Mouse (Mus musculus) liver, embryonic 13.5 days (tissue): ENCODE measurements at regions not wholly inside any gene's neighbourhood (a gene's known extent, or its start where the extent isn't known, plus 50 kb on each side); places are given as distances from the start of the nearest gene placed in this dataset.
"Not testable (repeated sequence)": the region's sequence is repeated elsewhere in the genome, so short reads cannot be mapped to it uniquely, and the experiment has no call there.

Experiments
- ATAC-seq: fragments of 200-750 bp; cut with Nextera tagmentation; 2 replicates; pipeline ENCODE4 v1.8.0; 2017; ENCODE audit warnings: low read depth, mild to moderate bottlenecking, moderate number of reproducible peaks, moderate library complexity
- DNase-seq: peaks from one replicate; pipeline ENCODE4 v3.0.0; 2022
- H3K27ac ChIP-seq: fragments of 300-500 bp; sonication (generic); 2 replicates; pipeline ENCODE4 v1.5.1; 2015; ENCODE audit warnings: moderate library complexity, mild to moderate bottlenecking, inconsistent platforms
- H3K27me3 ChIP-seq: fragments of 300-500 bp; sonication (generic); 2 replicates; pipeline ENCODE4 v1.6.1; 2015; ENCODE audit warnings: mild to moderate bottlenecking, inconsistent platforms
- H3K36me3 ChIP-seq: fragments of 300-500 bp; sonication (generic); 2 replicates; pipeline ENCODE4 v1.6.1; 2015; ENCODE audit warnings: mild to moderate bottlenecking, inconsistent platforms
- H3K4me1 ChIP-seq: fragments of 300-500 bp; sonication (generic); replicated peaks from 2 replicates; pipeline ENCODE4 v1.6.1; 2015; ENCODE audit warnings: inconsistent platforms
- H3K4me2 ChIP-seq: fragments of 300-500 bp; sonication (generic); 2 replicates; pipeline ENCODE4 v1.6.1; 2015; ENCODE audit warnings: inconsistent platforms, mild to moderate bottlenecking, moderate library complexity
- H3K4me3 ChIP-seq: fragments of 300-500 bp; sonication (generic); replicated peaks from 2 replicates; pipeline ENCODE4 v1.5.1; 2015; ENCODE audit warnings: mild to moderate bottlenecking, inconsistent platforms
- H3K9ac ChIP-seq: fragments of 300-500 bp; sonication (generic); 2 replicates; pipeline ENCODE4 v1.6.1; 2015; ENCODE audit warnings: mild to moderate bottlenecking, inconsistent platforms
- H3K9me3 ChIP-seq: fragments of 300-500 bp; sonication (generic); replicated peaks from 2 replicates; pipeline ENCODE4 v1.6.1; 2016; ENCODE audit warnings: inconsistent platforms
- WGBS: fragments of 180-500 bp; shearing (Covaris S2); methylation state at CpG from one replicate; pipeline ENCODE4 v1.1.7; 2015; ENCODE audit not compliant: insufficient replicate concordance; 5-methylcytosine and 5-hydroxymethylcytosine counted together

DNA sequence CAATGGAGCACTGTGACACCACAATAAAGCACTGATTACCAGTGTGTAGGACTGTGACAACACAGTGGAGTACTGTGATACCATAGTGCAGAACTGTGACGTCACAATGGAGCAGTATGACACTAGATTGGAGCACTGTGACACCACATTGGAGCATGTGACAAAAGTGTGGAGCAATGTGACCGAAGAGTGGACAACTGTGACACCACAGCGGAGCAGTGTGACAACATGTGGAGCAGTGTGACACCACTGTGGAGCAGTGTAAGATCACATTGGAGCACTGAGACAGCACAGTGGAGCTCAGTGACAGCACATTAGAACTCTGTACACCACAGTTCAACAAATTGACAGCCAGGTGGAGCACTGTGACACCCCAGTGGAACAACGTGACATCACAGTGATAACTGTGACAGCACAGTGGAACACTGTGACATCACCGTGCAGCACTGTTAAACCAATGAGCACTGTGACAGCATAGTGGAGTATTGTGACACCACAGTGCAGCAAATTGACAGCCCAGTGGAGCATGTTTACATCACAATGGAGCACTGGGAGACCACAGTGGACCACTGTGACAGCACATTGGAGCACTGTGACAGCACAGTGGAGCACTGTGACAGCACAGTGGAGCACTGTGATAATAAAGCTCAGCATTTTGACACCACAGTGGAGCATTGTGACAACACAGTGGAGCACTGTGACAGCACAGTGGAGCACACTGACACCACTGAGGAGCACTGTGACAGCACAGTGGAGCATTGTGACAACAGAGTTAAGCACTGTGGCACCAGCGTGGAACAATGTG, 85.8 kb upstream of the Vmn1r2 start:
- DNase-seq (no peak), ATAC-seq (peak; percentile 18)
- Histone ChIP-seq H3K9ac (no peak overlapping the region), H3K4me1 (no peaks in the 10 kb centered on the region), H3K9me3 (peaks cover 49% of the 10 kb centered on the region), H3K27ac (no peak overlapping the region), H3K4me2 (no peak overlapping the region), H3K36me3 (no peaks in the 10 kb centered on the region), H3K27me3 (no peaks in the 10 kb centered on the region), H3K4me3 (no peak overlapping the region)
- 39% methylated on average over 6 of the region's 6 CpGs for WGBS

DNA sequence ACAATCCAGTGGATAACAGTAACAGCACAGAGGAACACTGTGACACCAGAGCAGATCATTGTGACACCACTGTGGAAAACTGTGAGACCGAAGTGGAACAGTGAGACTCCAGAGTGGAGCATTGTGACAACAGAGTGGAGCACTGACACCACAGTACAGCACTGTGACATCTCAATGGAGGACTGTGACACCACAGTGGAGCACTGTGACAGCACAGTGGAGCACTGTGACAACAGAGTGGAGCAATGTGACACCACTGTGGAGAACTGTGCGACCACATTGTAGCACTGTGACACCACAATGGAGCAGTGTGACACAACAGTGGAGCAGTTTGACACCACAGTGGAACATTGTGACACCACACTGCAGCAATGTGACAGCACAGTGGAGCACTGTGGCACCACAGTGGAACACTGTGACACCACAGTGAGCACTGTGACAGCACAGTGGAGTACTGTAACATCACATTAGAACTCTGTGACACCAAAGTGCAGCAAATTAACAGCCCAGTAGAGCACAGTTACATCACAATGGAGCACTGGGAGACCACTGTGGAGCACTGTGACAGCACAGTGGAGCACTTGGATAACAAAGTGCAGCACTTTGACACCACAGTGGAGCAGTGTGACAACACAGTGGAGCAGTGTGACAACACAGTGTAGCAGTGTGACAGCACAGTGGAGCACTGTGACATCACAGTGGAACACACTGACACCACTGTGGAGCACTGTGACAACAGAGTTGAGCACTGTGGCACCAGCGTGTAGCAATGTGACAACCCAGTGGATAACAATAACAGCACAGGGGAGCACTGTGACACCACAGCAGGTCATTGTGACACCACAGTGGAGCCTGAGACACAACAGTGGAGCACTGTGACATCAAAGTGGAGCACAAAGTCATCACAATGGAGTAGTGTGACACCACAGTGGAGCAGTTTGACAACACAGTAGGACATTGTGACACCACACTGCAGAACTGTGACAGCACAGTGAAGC, 84.9 kb upstream of the Vmn1r2 start:
- 0 out of 2 replicates have a peak, but pooled peaks have one; percentile 3 for ATAC-seq
- Histone ChIP-seq H3K27ac (no peak overlapping the region), H3K4me1 (no peaks in the 10 kb centered on the region), H3K4me2 (no peak overlapping the region), H3K4me3 (no peak overlapping the region), H3K36me3 (no peaks in the 10 kb centered on the region), H3K9ac (no peak overlapping the region), H3K27me3 (no peaks in the 10 kb centered on the region), H3K9me3 (peaks cover 49% of the 10 kb centered on the region)
- 55% methylated on average over 3 of the region's 3 CpGs for WGBS
- no peak for DNase-seq

DNA sequence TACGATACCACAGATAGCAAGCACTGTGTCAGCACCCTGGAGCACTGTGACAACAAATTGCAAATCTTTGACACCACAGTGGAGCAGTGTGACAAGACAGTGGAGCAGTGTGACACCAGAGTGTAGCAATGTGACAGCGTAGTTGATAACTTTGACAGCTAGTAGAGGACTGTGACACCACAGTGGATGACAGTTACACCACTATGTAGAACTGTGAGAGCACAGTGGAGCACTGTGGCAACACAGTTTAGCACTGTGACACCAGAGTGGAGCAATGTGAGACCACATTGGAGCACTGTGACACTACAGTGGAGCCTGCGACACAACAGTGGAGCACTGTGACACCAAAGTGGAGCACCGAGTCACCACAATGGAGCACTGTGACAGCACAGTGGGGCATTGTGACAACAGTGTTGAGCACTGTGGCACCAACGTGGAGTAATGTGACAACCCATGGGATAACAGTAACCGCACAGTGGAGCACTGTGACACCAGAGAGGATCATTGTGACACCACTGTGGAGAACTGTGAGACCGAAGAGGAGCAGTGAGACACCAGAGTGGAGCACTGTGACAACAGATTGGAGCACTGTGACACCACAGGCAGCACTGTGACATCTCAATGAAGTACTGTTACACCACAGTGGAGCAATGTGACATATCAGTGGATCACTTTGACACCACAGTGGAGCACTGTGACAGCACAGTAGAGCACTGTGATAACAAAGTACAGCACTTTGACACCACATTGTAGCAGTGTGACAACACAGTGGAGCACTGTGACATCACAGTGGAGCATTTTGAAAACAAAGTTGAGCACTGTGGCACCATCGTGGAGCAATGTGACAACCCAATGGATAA, 83.7 kb upstream of the Vmn1r2 start:
- Histone ChIP-seq H3K9ac (no peak overlapping the region), H3K4me2 (no peak overlapping the region), H3K36me3 (no peaks in the 10 kb centered on the region), H3K9me3 (peaks cover 55% of the 10 kb centered on the region), H3K27me3 (no peaks in the 10 kb centered on the region), H3K4me3 (no peak overlapping the region), H3K4me1 (no peaks in the 10 kb centered on the region), H3K27ac (no peak overlapping the region)
- DNase-seq = no peak
- peak; percentile 28 for ATAC-seq
- WGBS = 38% methylated on average over 8 of the region's 8 CpGs

DNA sequence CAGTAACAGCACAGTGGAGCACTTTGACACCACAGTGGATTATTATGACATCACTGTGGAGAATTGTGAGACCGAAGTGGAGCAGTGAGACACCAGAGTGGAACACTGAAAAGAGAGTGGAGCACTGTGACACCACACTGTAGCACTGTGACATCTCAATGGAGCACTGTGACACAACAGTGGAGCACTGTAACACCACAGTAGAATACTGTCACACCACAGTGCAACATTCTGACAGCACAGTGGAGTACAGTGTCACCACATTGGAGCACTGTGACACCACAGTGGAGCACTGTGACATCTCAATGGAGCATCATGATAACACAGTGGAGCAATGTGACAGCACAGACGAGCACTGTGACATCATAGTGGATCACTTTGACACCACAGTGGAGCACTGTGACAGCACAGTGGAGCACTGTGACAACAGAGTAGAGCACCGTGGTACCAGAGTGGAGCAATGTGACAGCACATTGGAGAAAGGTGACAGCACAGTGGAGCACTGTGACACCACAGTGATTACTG, 83.0 kb upstream of the Vmn1r2 start:
- WGBS = 46% methylated on average over 3 of the region's 3 CpGs
- Histone ChIP-seq H3K27me3 (no peaks in the 10 kb centered on the region), H3K4me1 (no peaks in the 10 kb centered on the region), H3K9me3 (peaks cover 55% of the 10 kb centered on the region), H3K4me3 (no peak overlapping the region), H3K9ac (no peak overlapping the region), H3K36me3 (no peaks in the 10 kb centered on the region), H3K4me2 (no peak overlapping the region), H3K27ac (no peak overlapping the region)
- ATAC-seq (0 out of 2 replicates have a peak, but pooled peaks have one; percentile 6), DNase-seq (no peak)

DNA sequence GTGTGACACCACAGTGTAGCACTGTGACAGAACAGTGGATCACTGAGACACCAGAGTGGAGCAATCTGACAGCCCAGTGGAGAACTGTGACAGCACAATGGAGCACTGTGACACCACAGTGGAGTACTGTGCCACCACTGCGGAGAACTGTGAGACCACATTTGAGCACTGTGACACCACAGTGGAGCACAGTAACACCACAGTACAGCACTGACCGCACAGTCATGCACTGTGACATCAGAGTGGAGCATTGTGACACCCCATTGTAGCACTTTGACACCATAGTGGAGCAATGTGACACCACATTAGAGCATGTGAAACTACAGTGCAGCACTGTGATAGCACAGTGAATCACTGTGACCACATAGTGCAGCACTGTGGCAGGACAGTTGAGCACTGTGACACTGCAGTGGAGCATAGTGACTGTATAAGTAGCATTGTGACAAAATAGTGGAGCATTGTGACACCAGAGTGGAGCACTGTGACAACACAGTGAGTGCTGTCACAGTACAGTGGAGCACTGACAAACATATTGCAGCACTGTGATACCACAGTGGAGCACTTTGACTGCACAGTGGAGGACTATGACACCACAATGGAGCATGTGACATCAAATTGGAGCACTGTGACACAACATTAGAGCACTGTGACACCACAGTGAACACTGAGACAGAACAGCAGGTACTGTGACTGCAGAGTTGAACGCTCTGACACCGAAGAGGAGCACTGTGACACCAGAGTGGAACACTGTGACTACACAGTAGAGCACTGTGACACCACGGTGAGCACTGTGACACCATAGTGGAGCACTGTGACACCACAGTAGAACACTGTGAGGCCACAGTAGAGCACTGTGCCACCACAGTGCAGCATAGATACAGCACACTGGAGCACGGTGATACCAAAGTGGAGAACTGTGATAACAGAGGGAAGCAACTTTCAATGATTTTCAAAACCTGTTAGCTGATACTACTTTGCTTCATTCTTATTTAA, 81.4 kb upstream of the Vmn1r2 start:
- DNase-seq (no peak), ATAC-seq (peak; percentile 6; the same call in 1 of the 2 replicates)
- H3K36me3 ChIP-seq = no peaks in the 10 kb centered on the region
- 50% methylated on average over 6 of the region's 6 CpGs for WGBS
- no peak overlapping the region for H3K9ac ChIP-seq
- H3K9me3 ChIP-seq = peaks cover 53% of the 10 kb centered on the region
- H3K4me2 ChIP-seq = no peak overlapping the region
- no peaks in the 10 kb centered on the region for H3K4me1 ChIP-seq
- H3K4me3 ChIP-seq = no peak overlapping the region
- H3K27ac ChIP-seq = no peak overlapping the region
- H3K27me3 ChIP-seq = no peaks in the 10 kb centered on the region

DNA sequence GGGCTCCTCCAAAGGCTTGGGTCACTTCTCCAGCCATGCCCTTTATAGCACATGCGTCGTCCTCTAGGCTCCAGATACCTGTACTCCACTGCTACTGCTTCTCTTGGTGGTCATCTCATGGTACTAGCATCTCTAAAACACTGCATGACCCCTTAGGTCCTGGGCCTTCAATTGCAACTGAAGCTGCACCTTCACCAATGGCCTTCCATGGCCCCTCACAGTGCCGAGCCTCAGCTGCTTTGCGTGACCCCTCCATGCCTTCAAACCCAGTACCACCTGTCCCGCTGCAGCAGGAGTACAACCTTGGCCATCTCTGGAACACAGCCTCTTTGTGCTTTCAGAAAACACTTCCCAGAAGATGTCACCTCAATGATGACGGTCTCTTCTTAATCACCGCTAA, 79.5 kb upstream of the Vmn1r2 start:
- not testable (repeated sequence) for H3K27me3 ChIP-seq, H3K9ac ChIP-seq

DNA sequence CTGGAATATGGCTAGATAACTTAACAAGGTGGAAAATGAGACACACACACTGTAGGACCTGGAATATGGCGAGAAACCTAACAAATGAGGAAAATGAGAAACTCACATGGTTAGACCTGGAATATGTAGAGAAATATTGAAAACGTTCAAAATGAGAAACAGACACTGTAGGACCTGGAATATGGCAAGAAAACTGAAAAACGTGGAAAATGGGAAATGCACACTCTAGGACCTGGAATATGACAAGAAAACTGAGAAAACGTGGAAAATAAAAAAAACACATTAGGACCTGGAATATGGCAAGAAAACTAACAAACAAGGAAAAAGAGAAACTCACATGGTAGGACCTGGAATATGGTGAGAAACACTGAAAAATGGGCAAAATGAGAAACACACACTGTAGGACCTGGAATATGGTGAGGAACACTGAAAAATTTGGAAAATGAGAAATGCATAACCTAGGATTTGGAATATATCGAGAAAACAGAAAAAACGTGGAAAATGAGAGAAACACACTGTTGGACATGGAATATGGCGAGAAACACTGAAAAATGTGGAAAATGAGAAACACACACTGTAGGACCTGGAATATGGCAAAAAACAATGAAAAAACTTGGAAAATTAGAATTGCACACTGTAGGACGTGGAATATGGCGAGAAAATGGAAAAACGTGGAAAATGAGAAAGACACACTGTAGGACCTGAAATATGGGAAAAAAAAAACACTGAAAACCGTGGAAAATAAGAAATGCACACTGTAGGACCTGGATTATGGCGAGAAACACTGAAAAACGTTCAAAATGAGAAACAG, 77.3 kb upstream of the Vmn1r2 start:
- Histone ChIP-seq H3K9me3 (peaks cover 23% of the 10 kb centered on the region), H3K4me2 (no peak overlapping the region), H3K4me1 (no peaks in the 10 kb centered on the region), H3K27ac (no peak overlapping the region), H3K4me3 (no peak overlapping the region), H3K36me3 (no peaks in the 10 kb centered on the region), H3K27me3 (no peaks in the 10 kb centered on the region), H3K9ac (no peak overlapping the region)
- ATAC-seq = no peak
- 46% methylated on average over 13 of the region's 13 CpGs for WGBS
- DNase-seq = no peak

More for the DNA sequence above, 79.5 kb upstream of the Vmn1r2 start:
- H3K4me1 ChIP-seq, H3K36me3 ChIP-seq, H3K4me2 ChIP-seq, H3K27ac ChIP-seq, ATAC-seq, H3K4me3 ChIP-seq, DNase-seq: not testable (repeated sequence)
- H3K9me3 ChIP-seq = peaks cover 35% of the 10 kb centered on the region
- WGBS = 59% methylated on average over 7 of the region's 7 CpGs

DNA sequence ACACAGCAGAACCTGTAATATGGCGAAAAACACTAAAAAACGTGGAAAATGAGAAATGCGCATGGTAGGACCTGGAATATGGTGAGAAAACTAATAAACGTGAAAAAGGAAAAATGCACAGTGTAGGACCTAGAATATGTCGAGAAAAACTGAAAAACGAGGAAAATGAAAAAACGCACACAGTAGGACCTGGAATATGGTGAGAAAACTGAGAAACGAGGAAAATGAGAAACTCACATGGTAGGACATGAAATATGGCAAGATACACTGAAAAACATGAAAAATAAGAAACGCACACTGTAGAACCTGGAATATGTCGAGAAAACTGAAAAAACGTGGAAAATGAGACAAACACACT, 76.8 kb upstream of the Vmn1r2 start:
- Histone ChIP-seq H3K4me3 (no peak overlapping the region), H3K4me2 (no peak overlapping the region), H3K27me3 (no peaks in the 10 kb centered on the region), H3K36me3 (no peaks in the 10 kb centered on the region), H3K27ac (no peak overlapping the region), H3K9ac (no peak overlapping the region), H3K9me3 (peaks cover 23% of the 10 kb centered on the region), H3K4me1 (no peaks in the 10 kb centered on the region)
- DNase-seq (no peak), ATAC-seq (no peak)
- 61% methylated on average over 11 of the region's 11 CpGs for WGBS

DNA sequence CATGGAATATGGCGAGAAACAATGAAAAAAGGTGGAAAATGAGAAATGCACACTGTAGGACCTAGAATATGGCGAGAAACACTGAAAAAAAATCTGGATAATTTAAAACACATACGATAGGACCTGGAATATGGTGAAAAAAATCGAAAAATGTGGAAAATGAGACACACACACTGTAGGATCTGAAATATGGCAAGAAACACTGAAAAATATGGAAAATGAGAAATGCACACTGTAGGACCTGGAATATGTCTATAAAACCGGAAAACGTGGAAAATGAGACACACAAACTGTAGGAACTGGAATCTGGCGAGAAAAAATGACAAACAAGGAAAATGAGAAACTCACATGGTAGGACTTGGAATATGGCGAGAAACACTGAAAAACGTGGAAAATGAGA, 76.4 kb upstream of the Vmn1r2 start:
- H3K9me3 ChIP-seq = peaks cover 20% of the 10 kb centered on the region
- no peak overlapping the region for H3K9ac ChIP-seq
- DNase-seq = no peak
- no peaks in the 10 kb centered on the region for H3K27me3 ChIP-seq
- H3K4me2 ChIP-seq = no peak overlapping the region
- no peak overlapping the region for H3K27ac ChIP-seq
- H3K4me1 ChIP-seq = no peaks in the 10 kb centered on the region
- no peak for ATAC-seq
- WGBS = 58% methylated on average over 9 of the region's 9 CpGs
- no peak overlapping the region for H3K4me3 ChIP-seq
- no peaks in the 10 kb centered on the region for H3K36me3 ChIP-seq
